Mouse (Mus musculus): ENCODE measurements at regions not wholly inside any gene's neighbourhood (a gene's known extent, or its start where the extent isn't known, plus 50 kb on each side); places are given as distances from the start of the nearest gene placed in this dataset.

- TF ChIP-seq CTCF (IDR thresholded peaks at IDR 0.05; ENCODE audit: low read depth) = no peak
- no peak for TF ChIP-seq EP300 (IDR thresholded peaks at IDR 0.05; ENCODE audit: low read depth)
Measured at GRCm38 (mm10) chr1:151059546-151060136, 66.4 kb upstream of the Hmcn1 start.

Measured in liver, postnatal 0 days (tissue).